Mouse (Mus musculus) hindbrain, embryonic 10.5 days (tissue): ENCODE data around the gene Abi3. TPM values are rescaled to one million over a fixed set of nuclear protein-coding genes. Genes with fewer than 3 reads are reported as not detected.
A peak's percentile ranks its signal among the peaks of the same experiment; 100 is the strongest.
"Not testable (repeated sequence)": the region's sequence is repeated elsewhere in the genome, so short reads cannot be mapped to it uniquely, and the experiment has no call there.

ENCODE experiments used
- DNase-seq: peaks from one replicate; pipeline ENCODE4 v3.0.0-alpha.2; 2017; ENCODE audit warnings: low spot score
- H3K27ac ChIP-seq: fragments of 300-500 bp; sonication (generic); 2 replicates; pipeline ENCODE4 v1.5.1; 2016; ENCODE audit warnings: mild to moderate bottlenecking, moderate library complexity
- H3K27me3 ChIP-seq: fragments of 300-500 bp; sonication (generic); 2 replicates; pipeline ENCODE4 v1.6.1; 2016; ENCODE audit warnings: mild to moderate bottlenecking; ENCODE audit not compliant: poor library complexity, insufficient read depth, severe bottlenecking
- H3K36me3 ChIP-seq: fragments of 300-500 bp; sonication (generic); 2 replicates; pipeline ENCODE4 v1.6.1; 2016; ENCODE audit warnings: mild to moderate bottlenecking, moderate library complexity
- H3K4me1 ChIP-seq: fragments of 300-500 bp; sonication (generic); replicated peaks from 2 replicates; pipeline ENCODE4 v1.6.1; 2016; ENCODE audit warnings: mild to moderate bottlenecking
- H3K4me3 ChIP-seq: fragments of 300-500 bp; sonication (generic); 2 replicates; pipeline ENCODE4 v1.5.1; 2016; ENCODE audit warnings: mild to moderate bottlenecking, moderate library complexity
- H3K9me3 ChIP-seq: fragments of 300-500 bp; sonication (generic); 2 replicates; pipeline ENCODE4 v1.6.1; 2016; ENCODE audit warnings: mild to moderate bottlenecking, moderate library complexity
- WGBS: fragments of 180-500 bp; shearing (Covaris S2); methylation state at CpG from one replicate; pipeline ENCODE4 v1.1.7; 2016; 5-methylcytosine and 5-hydroxymethylcytosine counted together
- polyA plus RNA-seq: library from polyadenylated mRNA; unstranded; fragments of >200 nt; fragmentation: Nextera tagmentation; extraction: Ambion mirVana; gene quantifications from 2 replicates; pipeline ENCODE4 v1.2.1, GENCODE M21; 2016

Gene Abi3
- 3.5 and 4.4 TPM in 2 replicates for polyA plus RNA-seq

- WGBS: 12% methylated on average over 11 of the region's 11 CpGs
- Histone ChIP-seq H3K36me3 (no peaks in the 10 kb centered on the region), H3K4me3 (peak within 1 kb of the TSS; percentile 34), H3K9me3 (no peaks in the 10 kb centered on the region), H3K27ac (peak within 1 kb of the TSS; percentile 62), H3K27me3 (peaks cover 49% of the 10 kb centered on the region), H3K4me1 (peaks cover 18% of the 10 kb centered on the region)
- DNase-seq: peak; percentile 26
Measured at GRCm38 (mm10) chr11:95842074-95842681, at the start of gene Abi3. TSS of gene Abi3 (minus strand) at chr11:95842476.

- no peak for DNase-seq
- H3K4me3 ChIP-seq: no peak overlapping the region
- no peak overlapping the region for H3K27ac ChIP-seq
- H3K36me3 ChIP-seq: no peaks in the 10 kb centered on the region
- WGBS: 80% methylated on average over 2 of the region's 2 CpGs
- H3K9me3 ChIP-seq: no peaks in the 10 kb centered on the region
- H3K27me3 ChIP-seq: no peaks in the 10 kb centered on the region
- H3K4me1 ChIP-seq: no peaks in the 10 kb centered on the region
Measured at GRCm38 (mm10) chr11:95890462-95891051, 48.3 kb upstream of the Abi3 start.

- WGBS: 85% methylated on average over 2 of the region's 2 CpGs
- DNase-seq, H3K4me1 ChIP-seq, H3K9me3 ChIP-seq, H3K4me3 ChIP-seq, H3K27ac ChIP-seq, H3K36me3 ChIP-seq, H3K27me3 ChIP-seq: not testable (repeated sequence)
Measured at GRCm38 (mm10) chr11:95879861-95880260, 37.6 kb upstream of the Abi3 start.

GRCm38 (mm10) chr11:95876296-95876695 is 34.0 kb upstream of the Abi3 start:
- H3K27ac ChIP-seq: no peak overlapping the region
- peaks cover 4% of the 10 kb centered on the region for H3K27me3 ChIP-seq
- H3K9me3 ChIP-seq: no peaks in the 10 kb centered on the region
- DNase-seq: peak; percentile 64
- H3K4me3 ChIP-seq: no peak overlapping the region
- H3K36me3 ChIP-seq: no peaks in the 10 kb centered on the region
- no peaks in the 10 kb centered on the region for H3K4me1 ChIP-seq
- WGBS: 25% methylated on average over 7 of the region's 7 CpGs

GRCm38 (mm10) chr11:95875804-95876203 is 33.5 kb upstream of the Abi3 start:
- H3K4me1 ChIP-seq: no peaks in the 10 kb centered on the region
- 28% methylated on average over 9 of the region's 9 CpGs for WGBS
- no peak for DNase-seq
- H3K27ac ChIP-seq: no peak overlapping the region
- no peaks in the 10 kb centered on the region for H3K36me3 ChIP-seq
- H3K27me3 ChIP-seq: peaks cover under 1% of the 10 kb centered on the region; the same call in 1 of the 2 replicates
- 0 out of 2 replicates have a peak overlapping the region, but pooled peaks have one; percentile 5 for H3K4me3 ChIP-seq
- H3K9me3 ChIP-seq: no peaks in the 10 kb centered on the region

GRCm38 (mm10) chr11:95869918-95870470 is 27.7 kb upstream of the Abi3 start:
- H3K4me1 ChIP-seq: no peaks in the 10 kb centered on the region
- H3K36me3 ChIP-seq: no peaks in the 10 kb centered on the region
- no peaks in the 10 kb centered on the region for H3K9me3 ChIP-seq
- peaks cover 3% of the 10 kb centered on the region; the same call in 1 of the 2 replicates for H3K27me3 ChIP-seq
- H3K4me3 ChIP-seq: no peak overlapping the region
- 77% methylated on average over 6 of the region's 6 CpGs for WGBS
- no peak overlapping the region for H3K27ac ChIP-seq
- DNase-seq: no peak

- peaks cover 3% of the 10 kb centered on the region; the same call in 1 of the 2 replicates for H3K27me3 ChIP-seq
- H3K36me3 ChIP-seq: no peaks in the 10 kb centered on the region
- H3K27ac ChIP-seq: no peak overlapping the region
- no peak for DNase-seq
- no peaks in the 10 kb centered on the region for H3K4me1 ChIP-seq
- no peaks in the 10 kb centered on the region for H3K9me3 ChIP-seq
- WGBS: 83% methylated on average over 4 of the region's 4 CpGs
- no peak overlapping the region for H3K4me3 ChIP-seq
Measured at GRCm38 (mm10) chr11:95869442-95869841, 27.2 kb upstream of the Abi3 start.

- H3K9me3 ChIP-seq: no peaks in the 10 kb centered on the region
- H3K4me1 ChIP-seq: peaks cover 24% of the 10 kb centered on the region
- no peak overlapping the region for H3K4me3 ChIP-seq
- H3K27me3 ChIP-seq: no peaks in the 10 kb centered on the region
- H3K27ac ChIP-seq: no peak overlapping the region
- 91% methylated on average over 8 of the region's 8 CpGs for WGBS
- H3K36me3 ChIP-seq: no peaks in the 10 kb centered on the region
- no peak for DNase-seq
Measured at GRCm38 (mm10) chr11:95861397-95861796, 19.1 kb upstream of the Abi3 start.

GRCm38 (mm10) chr11:95860071-95860490 is 17.8 kb upstream of the Abi3 start:
- H3K27ac ChIP-seq: peak overlapping the region; percentile 88
- H3K4me1 ChIP-seq: peaks cover 24% of the 10 kb centered on the region
- H3K27me3 ChIP-seq: no peaks in the 10 kb centered on the region
- H3K9me3 ChIP-seq: no peaks in the 10 kb centered on the region
- DNase-seq: no peak
- no peaks in the 10 kb centered on the region for H3K36me3 ChIP-seq
- H3K4me3 ChIP-seq: peak overlapping the region; percentile 81
- 51% methylated on average over 3 of the region's 3 CpGs for WGBS

GRCm38 (mm10) chr11:95859468-95859855 is 17.2 kb upstream of the Abi3 start:
- under 1% methylated on average over 35 of the region's 35 CpGs for WGBS
- H3K27me3 ChIP-seq: no peaks in the 10 kb centered on the region
- H3K4me1 ChIP-seq: peaks cover 24% of the 10 kb centered on the region
- no peaks in the 10 kb centered on the region for H3K9me3 ChIP-seq
- peak overlapping the region; percentile 88 for H3K27ac ChIP-seq
- peak overlapping the region; percentile 81 for H3K4me3 ChIP-seq
- H3K36me3 ChIP-seq: no peaks in the 10 kb centered on the region
- peak; percentile 83 for DNase-seq

GRCm38 (mm10) chr11:95858528-95859467 is 16.5 kb upstream of the Abi3 start:
- Histone ChIP-seq H3K27ac (peak overlapping the region; percentile 88), H3K4me1 (peaks cover 24% of the 10 kb centered on the region), H3K36me3 (no peaks in the 10 kb centered on the region), H3K27me3 (no peaks in the 10 kb centered on the region), H3K9me3 (0 out of 2 replicates have a peak, but pooled peaks cover 4% of the 10 kb centered on the region), H3K4me3 (peak overlapping the region; percentile 81)
- DNase-seq: peak; percentile 98
- WGBS: under 1% methylated on average over 58 of the region's 58 CpGs

GRCm38 (mm10) chr11:95857716-95858527 is 15.6 kb upstream of the Abi3 start:
- Histone ChIP-seq H3K9me3 (0 out of 2 replicates have a peak, but pooled peaks cover 4% of the 10 kb centered on the region), H3K4me1 (peaks cover 24% of the 10 kb centered on the region), H3K36me3 (no peaks in the 10 kb centered on the region), H3K27ac (peak overlapping the region; percentile 88), H3K27me3 (no peaks in the 10 kb centered on the region), H3K4me3 (peak overlapping the region; percentile 81)
- no peak for DNase-seq
- WGBS: 20% methylated on average over 21 of the region's 21 CpGs
